Mouse (Mus musculus) cortical plate, adult 2 months (tissue): ENCODE data around the gene Tmem104. TPM values are rescaled to one million over a fixed set of nuclear protein-coding genes. Genes with fewer than 3 reads are reported as not detected.

ENCODE experiments used
- H3K27ac ChIP-seq: fragments of 200-500 bp; 2 replicates; pipeline ENCODE4 v1.5.1; 2012; ENCODE audit warnings: low read length, control low read depth, inconsistent platforms; ENCODE audit not compliant: insufficient read depth
- H3K4me1 ChIP-seq: fragments of 200-500 bp; 2 replicates; pipeline ENCODE4 v1.6.1; 2011; ENCODE audit warnings: low read length; ENCODE audit not compliant: control insufficient read depth, insufficient read depth
- H3K4me3 ChIP-seq: fragments of 200-500 bp; 2 replicates; pipeline ENCODE4 v1.5.1; 2011; ENCODE audit warnings: mild to moderate bottlenecking, low read length, control low read depth; ENCODE audit not compliant: insufficient read depth
- CTCF ChIP-seq: fragments of 200-500 bp; IDR thresholded peaks from 2 replicates; pipeline ENCODE4 v1.5.1; 2011; ENCODE audit warnings: mild to moderate bottlenecking, control low read depth, low read length; ENCODE audit not compliant: insufficient read depth; ENCODE audit errors: extremely low read depth
- POLR2A ChIP-seq: fragments of 200-500 bp; IDR thresholded peaks from 2 replicates; pipeline ENCODE4 v1.6.1; 2011; ENCODE audit warnings: mild to moderate bottlenecking, low read length, control low read depth; ENCODE audit not compliant: insufficient read depth; ENCODE audit errors: extremely low read depth
- polyA plus RNA-seq: library from polyadenylated mRNA; depleted of rRNA; stranded (reverse); fragments of >200 nt; gene quantifications from 2 replicates; pipeline ENCODE4 v1.2.3, GENCODE M21; 2012

The Tmem104 gene
- polyA plus RNA-seq, 1 experiment, result 10.3 TPM

DNA sequence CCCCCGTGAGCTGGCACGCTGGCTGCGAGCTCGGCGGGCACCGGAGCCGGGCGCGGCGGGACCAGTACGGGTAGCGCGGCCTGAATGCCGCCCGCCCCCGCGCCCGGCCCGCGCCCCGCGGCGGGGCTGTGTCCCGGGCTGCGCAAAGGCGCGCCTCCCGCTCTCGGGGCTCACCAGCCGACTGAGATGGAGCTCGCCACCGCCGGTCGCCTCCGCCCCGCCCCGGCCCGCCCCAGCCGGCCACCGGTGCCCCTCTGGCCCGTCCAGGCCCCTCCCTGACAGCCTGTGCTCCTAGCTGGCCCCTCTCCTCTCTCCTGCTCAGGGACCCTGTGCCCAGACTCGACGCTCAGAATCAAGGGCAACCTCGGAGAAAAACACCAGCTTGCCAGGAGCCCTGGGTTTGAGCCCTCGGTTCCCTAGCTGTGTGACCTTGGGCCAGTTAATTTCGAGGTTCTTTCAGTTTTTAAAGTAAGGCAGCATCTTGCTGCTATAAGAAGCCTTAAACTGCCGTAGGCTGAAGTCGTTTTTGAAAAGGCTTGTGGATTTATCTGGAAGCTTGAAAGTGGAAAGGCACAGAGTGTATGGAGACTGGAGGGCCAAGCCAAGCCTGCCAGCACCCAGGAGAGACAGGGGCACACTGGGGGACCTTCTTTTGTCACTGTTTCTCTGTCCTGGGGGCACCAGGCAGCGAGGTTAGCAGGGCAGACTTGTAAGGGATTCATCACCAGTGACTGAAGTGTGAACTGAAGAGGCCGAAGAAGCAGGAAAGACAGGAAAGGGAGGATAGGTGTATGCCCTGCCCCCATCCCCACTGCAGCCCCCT is 80.0 kb downstream of the Tmem104 start, which contains the start of gene Grin2c:
Grin2c (minus strand) TSS at position 183 of the 823 bp plus-strand sequence.
- TF ChIP-seq POLR2A, result no peak
- no peak for TF ChIP-seq CTCF
- Histone ChIP-seq H3K4me3 (peak within 1 kb of the TSS; percentile 27), H3K27ac (0 out of 2 replicates have a peak within 1 kb of the TSS, but pooled peaks have one; percentile 23), H3K4me1 (no peaks in the 10 kb centered on the region; the same call in 1 of the 2 replicates)

DNA sequence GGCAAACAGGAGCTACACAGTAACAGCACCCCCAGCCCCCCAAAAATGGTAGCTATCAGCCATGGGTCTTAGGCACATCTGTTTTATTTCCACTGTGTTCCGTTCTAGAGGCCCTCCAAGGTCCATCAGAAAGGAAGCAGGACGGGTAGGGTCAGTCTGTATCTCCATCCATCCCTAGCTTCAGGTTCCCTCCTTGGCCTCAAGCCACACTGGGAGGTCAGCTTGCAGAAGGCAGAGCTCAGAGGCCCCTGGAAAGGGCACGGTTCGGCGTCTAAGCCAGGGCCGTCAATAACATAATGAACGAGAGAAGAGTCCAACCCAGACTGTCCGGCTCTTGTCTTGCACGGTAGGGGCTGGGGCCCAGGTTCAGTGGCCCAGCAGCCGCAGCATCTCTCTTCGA is 80.7 kb downstream of the Tmem104 start:
- Histone ChIP-seq H3K4me3 (no peak overlapping the region), H3K4me1 (no peaks in the 10 kb centered on the region; the same call in 1 of the 2 replicates), H3K27ac (no peak overlapping the region)
- TF ChIP-seq CTCF, result no peak
- no peak for TF ChIP-seq POLR2A

DNA sequence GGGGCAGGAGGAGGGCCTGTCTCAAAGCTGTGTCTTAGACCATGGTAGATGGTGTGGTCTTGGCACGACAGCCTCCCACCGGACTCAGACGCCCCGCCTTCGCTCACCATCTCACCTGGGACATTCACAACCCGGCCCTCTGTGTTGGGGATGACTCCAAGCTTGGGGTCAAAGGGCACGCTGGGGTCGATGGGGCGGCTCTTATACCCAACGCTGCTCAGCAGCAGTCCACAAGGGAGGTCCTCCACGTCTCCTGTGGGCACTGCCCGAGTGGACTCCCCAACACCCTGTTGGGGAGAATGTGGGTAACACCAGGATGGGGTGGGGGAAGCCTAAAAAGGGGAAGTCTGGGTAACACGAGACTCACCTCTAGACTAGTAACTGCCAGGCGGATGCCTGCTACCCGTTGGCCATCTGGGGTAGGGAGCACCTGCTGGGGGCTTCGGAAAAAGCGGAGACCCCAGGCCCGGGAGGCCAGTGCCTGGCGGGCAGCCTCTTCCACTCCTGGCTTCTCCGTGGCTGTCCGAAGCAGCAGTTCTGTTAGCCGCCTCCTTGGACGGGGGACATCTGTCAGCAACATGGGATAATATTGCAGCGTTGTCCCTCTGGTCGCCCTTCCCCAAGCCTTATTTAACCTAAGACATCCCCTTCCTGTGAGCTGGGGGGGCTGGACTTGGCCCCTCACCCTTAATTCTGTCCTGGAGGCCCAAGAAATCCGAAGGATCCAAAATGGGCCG is 82.2 kb downstream of the Tmem104 start:
- no peak for TF ChIP-seq POLR2A
- TF ChIP-seq CTCF, result no peak

DNA sequence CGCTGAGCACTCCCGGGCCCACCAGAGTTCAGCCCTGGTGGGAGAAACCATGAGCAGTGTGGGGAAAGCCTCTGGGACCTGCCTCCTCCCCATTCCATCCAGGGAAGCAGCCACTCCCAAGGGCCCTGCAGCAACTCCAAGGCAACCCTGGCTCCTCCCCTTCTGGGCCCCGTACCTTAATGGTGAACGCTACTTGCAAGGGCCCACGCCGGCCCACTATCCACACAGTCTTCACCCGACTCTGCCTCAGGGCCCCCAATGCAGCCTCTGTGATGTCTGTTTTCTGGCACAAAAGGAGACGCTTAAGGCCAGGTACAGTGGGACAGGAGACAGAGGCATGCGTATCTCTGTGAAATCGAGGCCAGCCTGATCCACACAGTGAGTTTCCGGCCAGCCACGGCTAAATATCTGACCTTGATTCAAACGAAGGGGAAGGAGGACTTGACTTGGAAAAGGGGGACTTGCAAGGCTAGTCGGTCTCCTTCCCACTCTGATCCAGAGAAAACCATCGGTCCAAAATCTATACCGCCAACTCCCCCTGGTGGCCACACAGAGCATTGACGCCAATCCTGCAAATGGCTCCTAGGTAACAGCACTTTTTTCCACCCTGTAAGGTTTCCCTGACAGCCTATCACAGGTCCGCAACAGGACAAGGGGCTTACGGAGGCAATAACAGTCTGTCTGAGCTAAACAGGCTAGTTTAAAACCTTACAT is 83.0 kb downstream of the Tmem104 start:
- no peaks in the 10 kb centered on the region for H3K4me1 ChIP-seq
- TF ChIP-seq CTCF (peak; percentile 96), POLR2A (no peak)
- H3K27ac ChIP-seq, result no peak overlapping the region
- H3K4me3 ChIP-seq, result no peak overlapping the region

More for the DNA sequence above, 82.2 kb downstream of the Tmem104 start:
- H3K27ac ChIP-seq, result no peak overlapping the region
- H3K4me3 ChIP-seq, result no peak overlapping the region
- no peaks in the 10 kb centered on the region for H3K4me1 ChIP-seq

DNA sequence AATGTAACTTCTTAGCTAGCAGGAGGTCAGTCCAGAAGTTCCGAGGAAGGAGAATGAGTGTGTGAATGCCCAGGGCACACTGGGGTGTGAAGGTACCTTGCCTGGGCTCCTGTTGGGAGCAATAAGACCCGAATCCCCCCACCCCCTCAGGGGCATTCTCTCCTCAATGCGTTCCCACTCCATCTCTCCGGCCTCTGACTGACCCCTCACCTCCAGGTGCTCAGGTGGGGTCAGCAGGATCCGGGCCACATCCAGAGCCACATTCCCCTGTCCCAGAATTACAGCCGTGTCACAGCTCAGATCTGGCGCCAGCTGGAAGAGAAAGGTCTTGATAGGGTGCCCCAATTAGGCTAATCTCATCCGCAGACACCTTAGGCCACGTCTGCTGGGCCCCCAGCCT is 83.8 kb downstream of the Tmem104 start:
- H3K27ac ChIP-seq, result no peak overlapping the region
- H3K4me3 ChIP-seq, result no peak overlapping the region
- H3K4me1 ChIP-seq, result peaks cover 2% of the 10 kb centered on the region; the same call in 1 of the 2 replicates
- TF ChIP-seq POLR2A (no peak), CTCF (no peak)

DNA sequence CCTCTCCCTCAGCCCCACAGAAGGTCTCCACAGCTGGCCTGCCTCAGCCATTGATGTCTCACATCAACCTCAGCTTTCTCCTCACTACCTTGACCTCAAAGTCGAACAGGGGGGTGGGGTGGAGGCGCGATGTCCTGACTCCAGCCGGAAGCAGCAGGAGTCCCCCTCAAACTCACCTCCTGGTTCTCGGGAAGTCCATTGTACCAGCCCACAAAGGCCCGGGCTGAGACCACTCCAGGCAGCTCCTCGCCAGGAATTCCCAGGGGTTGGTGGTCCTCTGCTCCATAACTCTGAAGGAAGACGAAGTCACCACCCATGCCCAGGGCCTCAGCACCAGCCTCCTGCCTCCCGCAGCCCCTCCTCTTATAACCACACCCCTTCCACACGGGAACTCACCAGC is 84.2 kb downstream of the Tmem104 start:
- H3K4me3 ChIP-seq, result no peak overlapping the region
- H3K27ac ChIP-seq, result no peak overlapping the region
- peaks cover 3% of the 10 kb centered on the region; the same call in 1 of the 2 replicates for H3K4me1 ChIP-seq
- TF ChIP-seq POLR2A (no peak), CTCF (no peak)

DNA sequence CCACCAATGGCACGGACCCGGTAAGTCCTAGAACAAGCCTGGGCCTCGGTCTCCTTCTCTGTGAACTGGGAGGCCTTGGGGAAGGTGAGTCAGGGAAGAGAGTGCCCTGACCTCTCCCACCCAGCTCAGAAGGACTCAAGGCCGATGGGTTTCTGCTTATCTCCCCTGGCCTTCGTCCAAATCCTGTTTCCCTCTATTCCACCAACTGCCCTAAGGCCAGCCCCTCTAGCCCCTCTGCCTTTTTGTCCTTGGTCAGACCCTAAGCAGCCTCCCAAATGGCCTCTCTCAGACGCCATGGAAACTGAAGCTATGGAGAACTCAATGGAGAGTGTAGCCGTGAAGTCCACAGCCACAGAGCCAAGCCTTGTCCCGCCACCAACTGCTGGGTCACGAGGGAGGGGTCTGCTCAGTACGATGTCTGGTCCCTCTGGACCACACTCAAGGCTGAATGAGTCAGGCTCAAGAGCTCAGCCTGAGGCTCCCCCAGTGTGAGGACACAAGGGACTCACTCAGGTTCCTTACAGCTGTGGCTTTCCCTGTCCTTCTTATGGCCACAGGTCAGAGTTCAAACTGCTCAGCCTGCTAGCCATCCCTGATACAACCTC is 85.7 kb downstream of the Tmem104 start:
- H3K4me3 ChIP-seq, result no peak overlapping the region
- TF ChIP-seq POLR2A (no peak), CTCF (no peak)
- no peak overlapping the region for H3K27ac ChIP-seq

DNA sequence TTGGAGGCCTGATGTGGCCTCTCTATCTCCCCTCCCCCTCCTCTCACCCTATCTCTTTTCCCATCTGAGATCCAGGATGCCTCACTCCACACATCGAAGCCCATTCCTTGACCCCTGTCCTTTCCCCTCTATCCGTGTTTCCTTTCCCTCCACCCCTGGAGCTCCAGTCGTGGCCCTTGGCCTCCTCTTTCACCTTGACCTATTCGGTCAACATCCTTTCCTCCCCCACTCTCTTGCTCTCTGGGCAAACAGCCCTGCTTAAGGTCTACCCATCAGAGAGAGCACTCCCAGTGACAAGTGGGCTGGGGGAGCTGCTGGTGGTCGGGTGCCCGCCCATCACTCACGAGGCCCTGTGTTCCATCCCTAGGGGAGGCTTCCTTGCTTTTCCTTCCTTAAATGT is 86.4 kb downstream of the Tmem104 start:
- TF ChIP-seq POLR2A, result no peak
- no peak for TF ChIP-seq CTCF
- no peak overlapping the region for H3K4me3 ChIP-seq
- peaks cover 3% of the 10 kb centered on the region; the same call in 1 of the 2 replicates for H3K4me1 ChIP-seq
- H3K27ac ChIP-seq, result no peak overlapping the region

More for the DNA sequence above, 85.7 kb downstream of the Tmem104 start:
- peaks cover 3% of the 10 kb centered on the region; the same call in 1 of the 2 replicates for H3K4me1 ChIP-seq

DNA sequence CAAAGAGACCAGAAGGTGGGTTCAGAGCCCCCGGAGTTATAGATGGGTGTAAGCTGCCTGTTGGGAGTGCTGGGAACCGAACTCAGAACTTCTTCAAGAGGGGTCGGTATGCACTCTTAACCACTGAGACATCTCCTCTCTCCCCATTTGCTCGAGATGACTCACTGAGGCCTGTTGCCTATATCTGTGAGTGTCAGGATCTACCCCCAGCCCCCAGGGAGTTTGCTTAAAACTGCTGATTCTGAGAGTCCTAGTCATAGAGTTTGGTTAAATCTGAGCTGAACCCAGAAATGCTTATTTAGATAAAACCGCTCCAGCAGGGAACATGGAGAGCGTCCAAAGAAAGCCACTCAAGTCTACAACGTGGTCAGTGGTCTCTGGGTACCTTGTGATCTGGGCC is 86.9 kb downstream of the Tmem104 start:
- Histone ChIP-seq H3K4me3 (no peak overlapping the region), H3K4me1 (peaks cover 3% of the 10 kb centered on the region; the same call in 1 of the 2 replicates), H3K27ac (no peak overlapping the region)
- TF ChIP-seq POLR2A (no peak), CTCF (no peak)
